Comparison of ENCODE assay signal across 17 mouse cellular contexts in the genomic region with DNA sequence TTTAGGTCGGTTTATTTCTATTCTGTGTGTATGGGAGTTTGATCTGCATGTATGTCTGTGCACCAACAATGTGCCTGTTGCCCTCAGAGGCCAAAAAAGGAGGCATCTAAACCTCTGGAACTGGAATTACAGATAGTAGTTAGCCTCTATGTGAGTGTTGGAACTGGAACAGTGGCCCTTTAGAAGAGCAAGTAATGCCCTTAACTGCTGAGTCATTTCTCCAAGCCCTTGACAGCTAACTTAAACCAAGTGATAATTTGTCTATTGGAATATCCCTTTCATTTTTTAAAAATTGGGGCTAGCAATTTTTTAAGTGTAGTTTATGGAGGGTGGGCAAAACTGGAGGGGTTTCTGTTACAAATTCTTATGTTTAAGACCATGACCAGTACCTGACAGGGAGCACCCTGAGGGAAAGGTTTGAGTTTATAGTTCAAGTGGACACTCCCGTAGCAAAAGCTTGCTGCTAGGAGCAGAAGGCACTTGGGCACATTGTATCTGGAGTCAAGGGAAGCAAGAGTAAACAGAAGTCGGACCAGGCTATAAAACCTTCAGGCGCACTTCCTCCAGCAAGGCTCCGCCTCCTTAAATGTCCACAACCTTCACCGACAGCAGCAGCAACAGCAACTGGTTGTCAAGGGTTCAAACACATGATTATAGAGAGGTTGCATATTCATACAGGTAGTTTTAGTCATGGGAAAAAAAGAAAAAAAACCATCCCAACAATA. TPM values are rescaled to one million over a fixed set of nuclear protein-coding genes. Genes with fewer than 3 reads are reported as not detected.
A peak's percentile ranks its signal among the peaks of the same experiment; 100 is the strongest.
DNase-seq lines count a peak whose midpoint lies in the region; ATAC-seq and TF ChIP-seq lines count a peak whose summit lies in the region.
"Had no signal": no experiment of that assay in that cellular context is flagged by ENCODE, and none has a peak within 500 bp of the region (broad histone marks: within the 10 kb centered on the region; RNA-seq: fewer than 3 reads in every experiment).

No protein-coding gene starts in this region.

- no peak overlapping the region for H3K4me3 ChIP-seq in lung, embryonic 16.5 days (ENCODE audit: low read length)
- no peak overlapping the region for H3K4me3 ChIP-seq in intestine, postnatal 0 days (ENCODE audit: low read depth, low read length)
- H3K4me3 ChIP-seq in stomach, postnatal 0 days (ENCODE audit: low read depth, low read length), result no peak overlapping the region
- H3K4me3 ChIP-seq: heart, embryonic 12.5 days; limb, embryonic 15.5 days; midbrain, embryonic 15.5 days had no signal

- no peak for TF ChIP-seq EP300 in stomach, postnatal 0 days (optimal IDR thresholded peaks at IDR 0.05)

- peaks cover 16% of the 10 kb centered on the region for H3K36me3 ChIP-seq in lung, embryonic 16.5 days (ENCODE audit: control insufficient read depth, insufficient read depth, low read length)
- H3K36me3 ChIP-seq in intestine, postnatal 0 days (ENCODE audit: control insufficient read depth, insufficient read depth), result peaks cover 7% of the 10 kb centered on the region; the same call in 1 of the 2 replicates
- no peaks in the 10 kb centered on the region for H3K36me3 ChIP-seq in stomach, postnatal 0 days (ENCODE audit: control insufficient read depth, insufficient read depth, low read length)
- H3K36me3 ChIP-seq: midbrain, embryonic 15.5 days had no signal

- peak overlapping the region; percentile 27; the same call in 1 of the 2 replicates for H3K27ac ChIP-seq in lung, embryonic 16.5 days (ENCODE audit: low read length)
- peak overlapping the region; percentile 23; the same call in 1 of the 2 replicates for H3K27ac ChIP-seq in intestine, postnatal 0 days (ENCODE audit: low read depth, low read length)
- H3K27ac ChIP-seq in stomach, postnatal 0 days (replicated peaks), result 0 out of 2 replicates have a peak overlapping the region, but pooled peaks have one; percentile 30
- H3K27ac ChIP-seq: limb, embryonic 15.5 days; midbrain, embryonic 15.5 days had no signal

- no peak overlapping the region for H3K9ac ChIP-seq in lung, embryonic 16.5 days (ENCODE audit: low read length)
- H3K9ac ChIP-seq in intestine, postnatal 0 days (ENCODE audit: low read depth, low read length), result no peak overlapping the region
- no peak overlapping the region for H3K9ac ChIP-seq in stomach, postnatal 0 days (ENCODE audit: low read length)
- H3K9ac ChIP-seq: heart, embryonic 12.5 days; limb, embryonic 15.5 days; midbrain, embryonic 15.5 days had no signal

- TF ChIP-seq CTCF in intestine, postnatal 0 days (IDR thresholded peaks at IDR 0.05; ENCODE audit: low read depth), result no peak
- TF ChIP-seq CTCF in stomach, postnatal 0 days (IDR thresholded peaks at IDR 0.05; ENCODE audit: low read depth), result no peak

- no peaks in the 10 kb centered on the region for H3K27me3 ChIP-seq in lung, embryonic 16.5 days (ENCODE audit: control insufficient read depth, insufficient read depth, low read depth, low read length)
- no peaks in the 10 kb centered on the region for H3K27me3 ChIP-seq in intestine, postnatal 0 days (replicated peaks; ENCODE audit: control insufficient read depth, insufficient read depth, low read length)
- no peaks in the 10 kb centered on the region for H3K27me3 ChIP-seq in stomach, postnatal 0 days (ENCODE audit: control insufficient read depth, insufficient read depth, low read length)
- H3K27me3 ChIP-seq: heart, embryonic 12.5 days; limb, embryonic 15.5 days; midbrain, embryonic 15.5 days had no signal

- H3K9me3 ChIP-seq in lung, embryonic 16.5 days (ENCODE audit: control insufficient read depth, low read length), result no peaks in the 10 kb centered on the region
- H3K9me3 ChIP-seq in intestine, postnatal 0 days (ENCODE audit: control insufficient read depth), result no peaks in the 10 kb centered on the region
- H3K9me3 ChIP-seq in stomach, postnatal 0 days (ENCODE audit: control insufficient read depth, low read length), result no peaks in the 10 kb centered on the region
- H3K9me3 ChIP-seq: heart, embryonic 12.5 days; limb, embryonic 15.5 days; midbrain, embryonic 15.5 days had no signal

- no peak for ATAC-seq in lung, embryonic 16.5 days (ENCODE audit: low read depth)
- 0 out of 2 replicates have a peak, but pooled peaks have one; percentile 10 for ATAC-seq in intestine, postnatal 0 days
- peak; percentile 37 for ATAC-seq in stomach, postnatal 0 days (ENCODE audit: low FRiP score, low TSS enrichment)
- ATAC-seq: forebrain, embryonic 14.5 days; midbrain, embryonic 15.5 days had no signal

- peaks cover 28% of the 10 kb centered on the region for H3K4me1 ChIP-seq in lung, embryonic 16.5 days (replicated peaks; ENCODE audit: control insufficient read depth, insufficient read depth, low read length)
- H3K4me1 ChIP-seq in intestine, postnatal 0 days (replicated peaks; ENCODE audit: control insufficient read depth, insufficient read depth, low read length), result no peaks in the 10 kb centered on the region; the same call in 1 of the 2 replicates
- no peaks in the 10 kb centered on the region for H3K4me1 ChIP-seq in stomach, postnatal 0 days (replicated peaks; ENCODE audit: control insufficient read depth, insufficient read depth)
- H3K4me1 ChIP-seq: midbrain, embryonic 15.5 days had no signal

- WGBS in lung, embryonic 16.5 days, result 32% methylated on average over 6 of the region's 6 CpGs
- WGBS in intestine, postnatal 0 days, result 25% methylated on average over 6 of the region's 6 CpGs
- WGBS in stomach, postnatal 0 days, result 45% methylated on average over 6 of the region's 6 CpGs

- 0 out of 2 replicates have a peak overlapping the region, but pooled peaks have one; percentile 20 for H3K4me2 ChIP-seq in lung, embryonic 16.5 days (ENCODE audit: low read depth, low read length)
- H3K4me2 ChIP-seq in intestine, postnatal 0 days (replicated peaks; ENCODE audit: low read depth), result no peak overlapping the region
- no peak overlapping the region for H3K4me2 ChIP-seq in stomach, postnatal 0 days (replicated peaks; ENCODE audit: low read depth)
- H3K4me2 ChIP-seq: heart, embryonic 12.5 days; limb, embryonic 15.5 days; midbrain, embryonic 15.5 days had no signal

- intact Hi-C loops in left cerebral cortex, postnatal 14 days (cut with DNase I), result no loop called here

- no peak for DNase-seq in lung, postnatal 10 days
- peak; percentile 36 for DNase-seq in R1 (ENCODE audit: low read depth, low spot score)
- DNase-seq in stomach, postnatal 0 days (ENCODE audit: low spot score), result peak; percentile 53
- DNase-seq in left cerebral cortex, postnatal 14 days (ENCODE audit: low spot score in 2 of 2), result no peak
- DNase-seq in right cerebral cortex, adult 2 months (ENCODE audit: low spot score in 2 of 2), result no peak
- DNase-seq: adrenal gland, adult 2 months; embryo, embryonic 11 days; gastrocnemius, postnatal 14 days; layer of hippocampus, adult 9-11 months; spleen, adult 18-20 months; thymus, postnatal 14 days had no signal

RNA-seq across cellular contexts. Expression of a gene that starts 3.1 kb away (rescaled TPM):
- 12.7 and 14.2 TPM in 2 replicates for polyA plus RNA-seq in lung, embryonic 16.5 days (2015; fragmentation: Nextera tagmentation; extraction: Ambion mirVana)
- polyA plus RNA-seq in intestine, postnatal 0 days (2015; fragmentation: Nextera tagmentation; extraction: Ambion mirVana), result 5.3 and 5.6 TPM in 2 replicates
- polyA plus RNA-seq in stomach, postnatal 0 days (2015; fragmentation: Nextera tagmentation; extraction: Ambion mirVana), result 5.4 and 5.5 TPM in 2 replicates
- 10 to 100 TPM; 14.7 to 18.1 TPM for total RNA-seq in left cerebral cortex, postnatal 14 days (2021)

Comparison
In these comparisons a context has a peak if more than half of its experiments do, and no peak if none do; other contexts are left out.
1. DNase-seq: peak in R1 (single experiment) and stomach, postnatal 0 days (single experiment); none in lung, postnatal 10 days (single experiment), left cerebral cortex, postnatal 14 days (0 of 2) and right cerebral cortex, adult 2 months (0 of 2).
2. Peak in every context shown above with its lines, with median percentiles within 50 percentile points of each other: H3K27ac ChIP-seq.